Mouse (Mus musculus) small intestine, adult 2 months (tissue): Measurements from ENCODE around the gene Tmem87b. TPM values are rescaled to one million over a fixed set of nuclear protein-coding genes. Genes with fewer than 3 reads are reported as not detected.
A peak's percentile ranks its signal among the peaks of the same experiment; 100 is the strongest.

Experiments
- H3K27ac ChIP-seq: fragments of 200-500 bp; 2 replicates; pipeline ENCODE4 v1.5.1; 2012; ENCODE audit warnings: low read depth, low read length, control low read depth, inconsistent platforms; ENCODE audit not compliant: insufficient read depth
- H3K27me3 ChIP-seq: fragments of 200-500 bp; 2 replicates; pipeline ENCODE4 v1.6.1; 2012; ENCODE audit warnings: mild to moderate bottlenecking, moderate library complexity, low read length, inconsistent platforms; ENCODE audit not compliant: control insufficient read depth, insufficient read depth
- H3K36me3 ChIP-seq: fragments of 200-500 bp; 2 replicates; pipeline ENCODE4 v1.6.1; 2012; ENCODE audit warnings: mild to moderate bottlenecking, low read length, control low read depth, inconsistent platforms; ENCODE audit not compliant: control insufficient read depth, insufficient read depth
- H3K4me1 ChIP-seq: fragments of 200-500 bp; 2 replicates; pipeline ENCODE4 v1.6.1; 2012; ENCODE audit warnings: low read length, inconsistent platforms, mixed read lengths; ENCODE audit not compliant: control insufficient read depth, insufficient read depth, insufficient read length
- H3K4me3 ChIP-seq: fragments of 200-500 bp; 2 replicates; pipeline ENCODE4 v1.5.1; 2012; ENCODE audit warnings: low read depth, mild to moderate bottlenecking, control low read depth, inconsistent platforms, low read length, moderate library complexity
- CTCF ChIP-seq: fragments of 200-500 bp; IDR thresholded peaks from 2 replicates; pipeline ENCODE4 v1.5.1; 2012; ENCODE audit warnings: low read depth, mild to moderate bottlenecking, control low read depth, inconsistent platforms, low read length, moderate library complexity, mixed read lengths; ENCODE audit not compliant: insufficient replicate concordance, insufficient read length; ENCODE audit errors: extremely low read depth
- POLR2A ChIP-seq: fragments of 200-500 bp; IDR thresholded peaks from 2 replicates; pipeline ENCODE4 v1.6.1; 2012; ENCODE audit warnings: low read depth, mild to moderate bottlenecking, control low read depth, inconsistent platforms, low read length, moderate library complexity
- WGBS: fragments of 180-500 bp; shearing (Covaris S2); methylation state at CpG from one replicate; pipeline ENCODE4 v1.1.7; 2018; 5-methylcytosine and 5-hydroxymethylcytosine counted together
- polyA plus RNA-seq: library from polyadenylated mRNA; depleted of rRNA; stranded (reverse); fragments of >200 nt; gene quantifications from 2 replicates; pipeline ENCODE4 v1.2.3, GENCODE M21; 2012

Tmem87b gene
- polyA plus RNA-seq, 1 experiment, result 12.3 TPM

GRCm38 (mm10) chr2:128838611-128839010, 20.7 kb downstream of the Tmem87b start:
- H3K27ac ChIP-seq, result no peak overlapping the region
- H3K27me3 ChIP-seq, result no peaks in the 10 kb centered on the region
- no peak overlapping the region for H3K4me3 ChIP-seq
- TF ChIP-seq CTCF (no peak), POLR2A (no peak)
- WGBS, result 96% methylated on average over 3 of the region's 3 CpGs
- peaks cover 57% of the 10 kb centered on the region for H3K36me3 ChIP-seq
- H3K4me1 ChIP-seq, result peaks cover 5% of the 10 kb centered on the region; the same call in 1 of the 2 replicates

GRCm38 (mm10) chr2:128839501-128839900, 21.6 kb downstream of the Tmem87b start:
- Histone ChIP-seq H3K36me3 (peaks cover 55% of the 10 kb centered on the region), H3K4me3 (no peak overlapping the region), H3K27me3 (no peaks in the 10 kb centered on the region), H3K4me1 (no peaks in the 10 kb centered on the region), H3K27ac (no peak overlapping the region)
- 90% methylated on average over 2 of the region's 2 CpGs for WGBS
- TF ChIP-seq POLR2A (no peak), CTCF (no peak)

GRCm38 (mm10) chr2:128842437-128842836, 24.5 kb downstream of the Tmem87b start:
- H3K36me3 ChIP-seq, result peaks cover 57% of the 10 kb centered on the region
- no peaks in the 10 kb centered on the region for H3K27me3 ChIP-seq
- 89% methylated on average over 8 of the region's 8 CpGs for WGBS
- no peak overlapping the region for H3K4me3 ChIP-seq
- H3K4me1 ChIP-seq, result no peaks in the 10 kb centered on the region
- TF ChIP-seq CTCF, result no peak
- no peak for TF ChIP-seq POLR2A
- H3K27ac ChIP-seq, result no peak overlapping the region

DNA sequence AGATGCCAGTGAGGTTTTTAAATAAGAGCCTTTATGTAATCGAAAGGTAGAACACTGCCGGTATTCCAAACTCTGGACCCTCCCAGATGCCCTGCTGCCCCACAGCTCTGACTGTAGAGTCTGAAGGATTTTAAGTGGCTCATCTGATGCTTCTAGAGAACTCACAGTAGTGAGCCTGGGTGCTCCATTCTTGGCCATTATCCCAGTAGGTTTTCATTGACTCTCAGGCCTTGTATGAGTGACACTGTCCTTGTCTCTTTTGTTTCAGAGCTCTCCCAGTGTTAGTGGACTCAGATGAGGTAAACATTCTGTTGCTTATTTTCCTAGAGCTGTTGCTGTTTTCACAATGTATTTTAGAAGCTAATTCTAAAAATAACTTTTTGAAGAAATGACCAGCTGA, 32.1 kb downstream of the Tmem87b start:
- Histone ChIP-seq H3K4me1 (no peaks in the 10 kb centered on the region), H3K27ac (no peak overlapping the region), H3K36me3 (peaks cover 54% of the 10 kb centered on the region), H3K27me3 (no peaks in the 10 kb centered on the region), H3K4me3 (no peak overlapping the region)
- 88% methylated on average over 2 of the region's 2 CpGs for WGBS
- TF ChIP-seq POLR2A (no peak), CTCF (no peak)

GRCm38 (mm10) chr2:128856673-128857072, 38.8 kb downstream of the Tmem87b start:
- WGBS, result 83% methylated on average over 1 of the region's 1 CpGs
- no peak for TF ChIP-seq POLR2A
- TF ChIP-seq CTCF, result no peak
- Histone ChIP-seq H3K27ac (no peak overlapping the region), H3K4me3 (no peak overlapping the region), H3K4me1 (no peaks in the 10 kb centered on the region), H3K36me3 (peaks cover 8% of the 10 kb centered on the region; the same call in 1 of the 2 replicates), H3K27me3 (no peaks in the 10 kb centered on the region)

GRCm38 (mm10) chr2:128858962-128859361, 41.0 kb downstream of the Tmem87b start:
- H3K27me3 ChIP-seq, result 0 out of 2 replicates have a peak, but pooled peaks cover 3% of the 10 kb centered on the region
- TF ChIP-seq CTCF, result no peak
- TF ChIP-seq POLR2A, result no peak
- WGBS, result 86% methylated on average over 6 of the region's 6 CpGs
- no peak overlapping the region for H3K27ac ChIP-seq
- no peaks in the 10 kb centered on the region for H3K4me1 ChIP-seq
- H3K4me3 ChIP-seq, result no peak overlapping the region
- no peaks in the 10 kb centered on the region for H3K36me3 ChIP-seq

DNA sequence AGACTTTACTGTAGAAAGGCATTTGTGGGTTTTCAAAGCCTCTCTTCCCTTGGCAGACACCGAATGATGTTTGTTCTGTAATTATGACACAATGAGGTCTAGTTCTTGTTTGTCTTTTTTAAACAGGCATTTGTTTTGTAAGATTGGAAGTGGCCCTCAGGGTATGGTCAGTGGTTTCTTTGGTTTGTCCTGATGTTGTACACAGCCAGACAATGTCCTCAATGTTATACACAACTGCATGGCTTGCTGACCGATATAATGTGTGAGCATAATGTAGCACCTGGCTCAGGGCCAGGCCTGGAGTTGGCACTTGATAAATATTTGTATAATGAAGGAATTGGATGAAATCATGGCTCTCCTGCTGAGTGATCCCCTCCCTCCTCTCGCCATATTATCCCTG, 41.9 kb downstream of the Tmem87b start:
- no peak for TF ChIP-seq POLR2A
- TF ChIP-seq CTCF, result no peak
- H3K4me3 ChIP-seq, result no peak overlapping the region
- WGBS, result 37% methylated on average over 3 of the region's 3 CpGs
- H3K4me1 ChIP-seq, result no peaks in the 10 kb centered on the region
- no peak overlapping the region for H3K27ac ChIP-seq
- H3K36me3 ChIP-seq, result no peaks in the 10 kb centered on the region
- H3K27me3 ChIP-seq, result peaks cover 6% of the 10 kb centered on the region

DNA sequence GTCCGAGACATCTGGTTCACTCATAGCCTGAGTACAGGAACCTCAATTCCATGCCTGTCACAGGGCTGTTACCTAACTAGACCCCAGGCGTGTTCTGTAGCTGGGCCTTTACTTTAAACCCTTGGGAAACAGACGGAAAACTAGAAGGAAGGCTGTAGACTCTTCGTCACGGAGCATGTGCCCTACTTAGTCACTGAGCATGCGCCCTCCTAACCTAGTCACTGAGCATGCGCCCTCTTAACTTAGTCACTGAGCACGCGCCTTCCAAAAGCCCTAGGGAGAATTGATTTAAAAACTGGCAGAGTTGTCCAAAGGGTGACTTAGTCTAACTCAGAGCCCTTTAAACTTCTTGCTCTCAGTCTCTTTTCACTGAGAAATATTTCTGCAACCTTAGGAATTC, 44.7 kb downstream of the Tmem87b start, which contains the start of gene Fbln7:
Fbln7 (plus strand) TSS at position 346 of the 400 bp plus-strand sequence.
- WGBS, result 92% methylated on average over 9 of the region's 9 CpGs
- Histone ChIP-seq H3K27ac (no peak within 1 kb of the TSS), H3K4me3 (peak within 1 kb of the TSS; percentile 55), H3K27me3 (peaks cover 9% of the 10 kb centered on the region), H3K4me1 (no peaks in the 10 kb centered on the region), H3K36me3 (no peaks in the 10 kb centered on the region)
- no peak for TF ChIP-seq CTCF
- no peak for TF ChIP-seq POLR2A
